9 mouse cellular contexts compared by ENCODE assay signal in the genomic region with DNA sequence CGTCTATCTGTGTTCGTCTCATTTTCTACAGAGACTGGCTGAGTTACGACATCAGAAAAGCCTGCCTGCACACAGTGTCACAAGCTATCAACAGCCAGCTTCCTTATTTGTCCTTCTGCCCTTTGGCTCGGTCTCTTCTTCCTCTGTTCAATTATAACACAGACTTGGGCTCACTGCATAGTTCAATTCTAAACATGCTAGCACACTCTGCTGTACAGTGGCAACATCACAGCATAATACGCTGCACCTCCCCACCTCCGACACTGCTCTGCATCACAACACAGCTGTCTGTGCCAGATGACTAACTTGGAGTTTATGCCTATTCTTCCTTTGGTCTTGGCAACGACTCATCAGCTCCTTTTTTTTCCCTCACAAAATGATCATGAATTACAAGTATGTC.
DNase-seq lines count a peak whose midpoint lies in the region; ATAC-seq and TF ChIP-seq lines count a peak whose summit lies in the region.
"Had no signal": no experiment of that assay in that cellular context is flagged by ENCODE, and none has a peak within 500 bp of the region (broad histone marks: within the 10 kb centered on the region; RNA-seq: fewer than 3 reads in every experiment).

No protein-coding gene starts in this region.

- H3K27ac ChIP-seq in forebrain, postnatal 0 days (ENCODE audit: low read depth, low read length): no peak overlapping the region
- no peak overlapping the region for H3K27ac ChIP-seq in intestine, embryonic 15.5 days
- H3K27ac ChIP-seq in liver, embryonic 14.5 days: no peak overlapping the region
- H3K27ac ChIP-seq in thymus, adult 2 months (ENCODE audit: control insufficient read depth, insufficient read depth, low read length): no peak overlapping the region
- H3K27ac ChIP-seq: embryonic facial prominence, embryonic 13.5 days had no signal

- H3K9ac ChIP-seq in forebrain, postnatal 0 days: no peak overlapping the region
- no peak overlapping the region for H3K9ac ChIP-seq in intestine, embryonic 15.5 days
- H3K9ac ChIP-seq in liver, embryonic 14.5 days (replicated peaks): no peak overlapping the region
- H3K9ac ChIP-seq: embryonic facial prominence, embryonic 13.5 days had no signal

- no peaks in the 10 kb centered on the region for H3K27me3 ChIP-seq in forebrain, postnatal 0 days (ENCODE audit: insufficient read depth, low read length)
- H3K27me3 ChIP-seq in intestine, embryonic 15.5 days (replicated peaks): no peaks in the 10 kb centered on the region
- H3K27me3 ChIP-seq in liver, embryonic 14.5 days (ENCODE audit: control insufficient read depth, insufficient read depth, low read length): no peaks in the 10 kb centered on the region
- H3K27me3 ChIP-seq in thymus, adult 2 months (ENCODE audit: control insufficient read depth, insufficient read depth, low read length): no peaks in the 10 kb centered on the region
- H3K27me3 ChIP-seq: embryonic facial prominence, embryonic 13.5 days had no signal

- no peaks in the 10 kb centered on the region for H3K36me3 ChIP-seq in forebrain, postnatal 0 days (ENCODE audit: insufficient read depth)
- no peaks in the 10 kb centered on the region for H3K36me3 ChIP-seq in intestine, embryonic 15.5 days
- no peaks in the 10 kb centered on the region for H3K36me3 ChIP-seq in liver, embryonic 14.5 days (replicated peaks; ENCODE audit: control insufficient read depth, insufficient read depth, low read depth)
- H3K36me3 ChIP-seq in thymus, adult 2 months (ENCODE audit: control insufficient read depth, insufficient read depth, low read length): no peaks in the 10 kb centered on the region
- H3K36me3 ChIP-seq: embryonic facial prominence, embryonic 13.5 days had no signal

- H3K4me3 ChIP-seq in forebrain, postnatal 0 days (ENCODE audit: low read depth, low read length): no peak overlapping the region
- H3K4me3 ChIP-seq in intestine, embryonic 15.5 days (replicated peaks): no peak overlapping the region
- no peak overlapping the region for H3K4me3 ChIP-seq in liver, embryonic 14.5 days (ENCODE audit: insufficient read depth in 1 of 2, low read depth in 2 of 2, low read length in 2 of 2)
- no peak overlapping the region for H3K4me3 ChIP-seq in thymus, adult 2 months (ENCODE audit: control insufficient read depth, insufficient read depth, low read length)
- H3K4me3 ChIP-seq: embryonic facial prominence, embryonic 13.5 days had no signal

- TF ChIP-seq POLR2A in thymus, adult 2 months (IDR thresholded peaks at IDR 0.05; ENCODE audit: control insufficient read depth, extremely low read depth, insufficient read depth, low read length, poor library complexity): no peak

- TF ChIP-seq EP300 in liver, embryonic 14.5 days (IDR thresholded peaks at IDR 0.05; ENCODE audit: low read depth): no peak

- DNase-seq in embryo, embryonic 10 days (ENCODE audit: low spot score): peak; percentile 16
- DNase-seq in embryo, embryonic 11 days: no peak
- peak; percentile 87 for DNase-seq in 3T3-L1 (ENCODE audit: low read depth, low spot score)
- peak; percentile 29 for DNase-seq in forebrain, postnatal 0 days
- no peak for DNase-seq in liver, embryonic 14.5 days (ENCODE audit: low read depth in 3 of 3, low spot score in 3 of 3)
- DNase-seq in spleen, adult 12 weeks (ENCODE audit: low spot score): no peak
- DNase-seq in thymus, adult 2 months: no peak

- peak; percentile 85 for ATAC-seq in forebrain, postnatal 0 days
- 0 out of 2 replicates have a peak, but pooled peaks have one; percentile 36 for ATAC-seq in intestine, embryonic 15.5 days
- no peak for ATAC-seq in liver, embryonic 14.5 days (ENCODE audit: insufficient read depth)

- no peaks in the 10 kb centered on the region for H3K9me3 ChIP-seq in forebrain, postnatal 0 days (ENCODE audit: low read length)
- H3K9me3 ChIP-seq in intestine, embryonic 15.5 days: no peaks in the 10 kb centered on the region
- H3K9me3 ChIP-seq in liver, embryonic 14.5 days (ENCODE audit: control insufficient read depth, low read length): no peaks in the 10 kb centered on the region
- H3K9me3 ChIP-seq: embryonic facial prominence, embryonic 13.5 days had no signal

- no peak overlapping the region for H3K4me2 ChIP-seq in forebrain, postnatal 0 days (ENCODE audit: low read depth)
- H3K4me2 ChIP-seq in intestine, embryonic 15.5 days (replicated peaks): no peak overlapping the region
- no peak overlapping the region for H3K4me2 ChIP-seq in liver, embryonic 14.5 days (ENCODE audit: low read depth)
- H3K4me2 ChIP-seq: embryonic facial prominence, embryonic 13.5 days had no signal

- H3K4me1 ChIP-seq in forebrain, postnatal 0 days (ENCODE audit: insufficient read depth): no peaks in the 10 kb centered on the region
- H3K4me1 ChIP-seq in intestine, embryonic 15.5 days (replicated peaks): no peaks in the 10 kb centered on the region
- no peaks in the 10 kb centered on the region for H3K4me1 ChIP-seq in liver, embryonic 14.5 days (replicated peaks; ENCODE audit: control insufficient read depth in 2 of 2, insufficient read depth in 2 of 2, low read length in 1 of 2)
- no peaks in the 10 kb centered on the region for H3K4me1 ChIP-seq in thymus, adult 2 months (replicated peaks; ENCODE audit: control insufficient read depth, insufficient read depth, low read length)
- H3K4me1 ChIP-seq: embryonic facial prominence, embryonic 13.5 days had no signal

- TF ChIP-seq CTCF in forebrain, postnatal 0 days (IDR thresholded peaks at IDR 0.05; ENCODE audit: low read depth): peak; percentile 40
- peak; percentile 15; the same call in 1 of the 2 replicates for TF ChIP-seq CTCF in liver, embryonic 14.5 days (IDR thresholded peaks at IDR 0.05; ENCODE audit: low read depth)
- no peak for TF ChIP-seq CTCF in thymus, adult 2 months (IDR thresholded peaks at IDR 0.05; ENCODE audit: borderline replicate concordance, control insufficient read depth, extremely low read depth, insufficient read depth, low read length, poor library complexity)

- 48% methylated on average over 7 of the region's 7 CpGs for WGBS in forebrain, postnatal 0 days
- 36% methylated on average over 7 of the region's 7 CpGs for WGBS in intestine, embryonic 15.5 days
- 34% methylated on average over 7 of the region's 7 CpGs for WGBS in liver, embryonic 14.5 days (ENCODE audit: insufficient replicate concordance)
- 68% methylated on average over 7 of the region's 7 CpGs for WGBS in thymus, adult 2 months

Comparison
In these comparisons a context has a peak if more than half of its experiments do, and no peak if none do; other contexts are left out.
1. DNase-seq: peak in embryo, embryonic 10 days (single experiment), 3T3-L1 (single experiment) and forebrain, postnatal 0 days (single experiment); none in embryo, embryonic 11 days (single experiment), liver, embryonic 14.5 days (0 of 3), spleen, adult 12 weeks (single experiment) and thymus, adult 2 months (single experiment).